Mouse (Mus musculus): ENCODE results near the gene Tgif1.

GRCm38 (mm10) chr17:70871676-70872075 is 18.3 kb upstream of the Tgif1 start:
- TF ChIP-seq CTCF (conservative IDR thresholded peaks at IDR 0.05; ENCODE audit: low read length) (no peak), POU5F1 (IDR thresholded peaks at IDR 0.05; ENCODE audit: borderline replicate concordance, low read length) (no peak), NANOG (IDR thresholded peaks at IDR 0.05; ENCODE audit: borderline replicate concordance, low read length) (no peak)
